Mouse (Mus musculus): ENCODE measurements around the gene Col23a1. TPM values are rescaled to one million over a fixed set of nuclear protein-coding genes. Genes with fewer than 3 reads are reported as not detected.
A peak's percentile ranks its signal among the peaks of the same experiment; 100 is the strongest.

The Col23a1 gene
- polyA plus RNA-seq, 1 experiment from 2014 or later = 8.0 TPM

- Histone ChIP-seq H3K27ac (replicated peaks) (no peak overlapping the region), H3K27me3 (peaks cover 13% of the 10 kb centered on the region), H3K4me2 (no peak overlapping the region), H3K4me3 (no peak overlapping the region), H3K4me1 (replicated peaks) (peaks cover 11% of the 10 kb centered on the region), H3K9me3 (no peaks in the 10 kb centered on the region), H3K9ac (no peak overlapping the region), H3K36me3 (no peaks in the 10 kb centered on the region)
- no peak for ATAC-seq (ENCODE audit: low read depth)
- WGBS = 75% methylated on average over 3 of the region's 3 CpGs
Measured at GRCm38 (mm10) chr11:51295742-51296141, 6.0 kb downstream of the Col23a1 start.

- Histone ChIP-seq H3K9me3 (no peaks in the 10 kb centered on the region), H3K27me3 (no peaks in the 10 kb centered on the region), H3K27ac (replicated peaks) (no peak overlapping the region), H3K9ac (no peak overlapping the region), H3K36me3 (no peaks in the 10 kb centered on the region), H3K4me1 (replicated peaks) (peaks cover 6% of the 10 kb centered on the region), H3K4me2 (no peak overlapping the region), H3K4me3 (no peak overlapping the region)
- no peak for ATAC-seq (ENCODE audit: low read depth)
- 88% methylated on average over 4 of the region's 4 CpGs for WGBS
Measured at GRCm38 (mm10) chr11:51298691-51299090, 9.0 kb downstream of the Col23a1 start.

DNA sequence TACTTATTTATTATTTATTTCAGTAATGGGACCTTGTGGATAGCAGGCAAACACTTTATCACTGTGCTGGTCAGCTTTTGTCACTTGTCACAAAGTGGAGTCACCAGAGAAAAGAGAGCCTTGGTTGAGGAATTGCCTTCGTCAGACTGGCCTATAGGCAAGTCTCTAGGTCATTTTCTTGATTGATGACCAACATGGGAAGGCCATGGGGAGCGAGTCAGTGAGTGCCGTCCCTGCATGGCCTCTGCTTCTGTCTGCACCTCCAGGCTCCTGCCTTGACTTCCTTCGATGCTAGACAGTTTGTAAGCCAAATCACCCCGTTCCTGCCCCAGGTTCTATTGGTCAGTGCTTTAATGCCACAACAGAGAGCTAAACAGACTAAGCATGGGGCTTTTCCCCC, 12.7 kb downstream of the Col23a1 start:
- ATAC-seq (ENCODE audit: low read depth) = no peak
- 78% methylated on average over 5 of the region's 5 CpGs for WGBS

DNA sequence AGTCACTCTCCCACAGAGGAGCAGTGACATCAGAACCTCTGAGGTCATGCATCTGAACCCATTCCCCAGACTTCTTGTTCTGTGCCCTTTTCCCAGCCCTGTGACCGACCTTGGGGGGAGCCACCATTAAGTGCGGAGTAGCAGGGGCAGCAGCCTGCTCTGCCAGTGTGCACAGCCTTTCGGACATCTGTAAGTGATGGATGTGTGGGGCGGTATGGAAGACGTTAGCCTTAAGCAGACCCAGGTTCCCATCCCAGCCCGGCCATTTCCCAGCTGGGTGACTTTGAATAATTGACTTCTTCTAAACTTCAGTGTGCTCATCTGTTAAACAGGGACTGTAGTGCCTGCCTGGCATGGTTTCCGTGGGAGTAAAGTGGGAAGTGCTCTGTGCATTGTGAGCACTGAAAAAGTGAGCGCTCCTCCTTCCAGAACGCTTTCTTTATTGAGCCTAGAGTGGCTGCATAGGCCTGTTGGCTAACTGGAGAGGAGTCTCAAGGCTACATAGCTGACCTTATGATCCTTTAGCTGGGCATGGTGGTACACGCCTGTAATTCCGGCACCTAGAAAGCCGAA, 14.3 kb downstream of the Col23a1 start:
- no peaks in the 10 kb centered on the region for H3K27me3 ChIP-seq
- no peaks in the 10 kb centered on the region for H3K9me3 ChIP-seq
- H3K9ac ChIP-seq = no peak overlapping the region
- H3K27ac ChIP-seq (replicated peaks) = no peak overlapping the region
- 63% methylated on average over 12 of the region's 12 CpGs for WGBS
- no peak for ATAC-seq (ENCODE audit: low read depth)
- H3K36me3 ChIP-seq = no peaks in the 10 kb centered on the region
- no peak overlapping the region for H3K4me3 ChIP-seq
- H3K4me1 ChIP-seq (replicated peaks) = 0 out of 2 replicates have a peak, but pooled peaks cover 5% of the 10 kb centered on the region
- H3K4me2 ChIP-seq = no peak overlapping the region

More for the DNA sequence above, 12.7 kb downstream of the Col23a1 start:
- Histone ChIP-seq H3K27me3 (no peaks in the 10 kb centered on the region), H3K27ac (replicated peaks) (no peak overlapping the region), H3K4me1 (replicated peaks) (0 out of 2 replicates have a peak, but pooled peaks cover 5% of the 10 kb centered on the region), H3K4me3 (no peak overlapping the region), H3K9me3 (no peaks in the 10 kb centered on the region), H3K4me2 (no peak overlapping the region), H3K9ac (no peak overlapping the region), H3K36me3 (no peaks in the 10 kb centered on the region)

DNA sequence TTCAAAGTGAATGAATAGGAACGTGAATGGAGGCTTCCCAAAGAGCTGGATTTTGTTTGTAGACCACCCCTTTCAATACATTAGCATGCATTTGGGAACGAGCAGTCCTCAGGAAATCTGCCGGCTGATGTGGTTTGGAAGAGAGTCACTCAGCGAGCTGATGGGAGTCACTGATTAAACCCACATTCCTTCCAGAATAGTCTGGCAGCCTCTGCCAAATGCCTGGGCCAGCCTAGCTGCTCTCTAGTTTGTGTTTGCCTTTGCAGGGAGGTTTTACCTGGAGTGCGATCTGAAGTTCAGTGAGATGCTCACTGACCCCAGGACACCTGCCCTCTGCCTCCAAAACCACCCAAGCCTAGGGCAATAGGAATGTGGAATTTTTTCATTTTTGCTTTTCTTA, 18.6 kb downstream of the Col23a1 start:
- no peak for ATAC-seq (ENCODE audit: low read depth)
- no peaks in the 10 kb centered on the region for H3K36me3 ChIP-seq
- H3K27me3 ChIP-seq = no peaks in the 10 kb centered on the region
- no peak overlapping the region for H3K4me2 ChIP-seq
- no peaks in the 10 kb centered on the region for H3K9me3 ChIP-seq
- H3K4me3 ChIP-seq = no peak overlapping the region
- 0 out of 2 replicates have a peak, but pooled peaks cover 5% of the 10 kb centered on the region for H3K4me1 ChIP-seq (replicated peaks)
- H3K27ac ChIP-seq (replicated peaks) = no peak overlapping the region
- no peak overlapping the region for H3K9ac ChIP-seq
- WGBS = 79% methylated on average over 5 of the region's 5 CpGs

GRCm38 (mm10) chr11:51311846-51312245, 22.1 kb downstream of the Col23a1 start:
- H3K36me3 ChIP-seq = no peaks in the 10 kb centered on the region
- ATAC-seq (ENCODE audit: low read depth) = 0 out of 2 replicates have a peak, but pooled peaks have one; percentile 15
- WGBS = 77% methylated on average over 8 of the region's 8 CpGs
- H3K27ac ChIP-seq (replicated peaks) = 0 out of 2 replicates have a peak overlapping the region, but pooled peaks have one; percentile 11
- no peak overlapping the region for H3K4me2 ChIP-seq
- H3K9me3 ChIP-seq = no peaks in the 10 kb centered on the region
- H3K27me3 ChIP-seq = no peaks in the 10 kb centered on the region
- no peak overlapping the region for H3K9ac ChIP-seq
- no peaks in the 10 kb centered on the region for H3K4me1 ChIP-seq (replicated peaks)
- no peak overlapping the region for H3K4me3 ChIP-seq

DNA sequence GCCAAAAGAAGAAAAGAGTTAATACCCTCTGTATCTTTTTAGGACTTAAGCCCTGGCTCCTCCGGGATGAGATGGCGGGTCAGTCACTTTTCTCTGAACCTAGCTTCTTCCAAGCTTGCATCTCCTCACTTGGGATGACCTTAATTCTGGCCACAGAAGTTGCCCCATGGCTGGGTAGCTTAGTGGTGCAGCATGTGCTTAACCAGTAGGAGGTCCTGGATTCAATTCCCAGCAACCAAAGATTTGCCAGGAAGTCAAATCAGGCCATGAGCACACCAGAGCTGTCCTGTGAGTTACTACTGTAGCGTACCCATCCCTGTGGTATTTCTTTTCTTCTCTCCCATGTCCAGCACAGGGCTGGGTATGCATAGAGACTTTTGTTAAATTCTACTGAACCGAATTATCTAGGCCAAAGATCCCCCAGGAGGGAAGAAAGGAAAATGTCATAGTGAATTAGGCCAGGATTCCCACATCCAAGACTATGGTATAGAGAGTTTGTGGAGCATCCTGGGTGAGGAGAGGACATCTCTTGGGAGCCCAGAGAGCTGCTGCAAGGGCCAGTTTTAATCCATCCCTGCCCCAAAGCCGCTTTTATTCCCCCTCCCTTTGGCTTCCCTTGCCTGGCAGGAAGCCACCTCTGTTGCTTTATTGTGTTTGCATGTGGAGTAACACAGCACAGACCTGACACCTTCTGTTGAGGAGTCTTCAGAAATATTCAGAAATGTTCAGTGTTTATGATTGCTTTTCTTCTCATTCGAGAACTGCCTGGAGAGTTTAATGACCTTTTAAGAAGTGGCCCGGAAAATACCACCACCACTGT, 26.5 kb downstream of the Col23a1 start:
- no peak overlapping the region for H3K27ac ChIP-seq (replicated peaks)
- 82% methylated on average over 7 of the region's 7 CpGs for WGBS
- no peaks in the 10 kb centered on the region for H3K36me3 ChIP-seq
- no peaks in the 10 kb centered on the region for H3K27me3 ChIP-seq
- no peaks in the 10 kb centered on the region for H3K9me3 ChIP-seq
- no peak overlapping the region for H3K4me2 ChIP-seq
- H3K4me3 ChIP-seq = no peak overlapping the region
- ATAC-seq (ENCODE audit: low read depth) = no peak
- H3K4me1 ChIP-seq (replicated peaks) = no peaks in the 10 kb centered on the region
- H3K9ac ChIP-seq = no peak overlapping the region

GRCm38 (mm10) chr11:51320609-51321008, 30.9 kb downstream of the Col23a1 start:
- Histone ChIP-seq H3K27me3 (no peaks in the 10 kb centered on the region), H3K9me3 (no peaks in the 10 kb centered on the region), H3K9ac (no peak overlapping the region), H3K27ac (replicated peaks) (no peak overlapping the region), H3K4me1 (replicated peaks) (no peaks in the 10 kb centered on the region), H3K4me2 (no peak overlapping the region), H3K4me3 (no peak overlapping the region), H3K36me3 (no peaks in the 10 kb centered on the region)
- ATAC-seq (ENCODE audit: low read depth) = no peak

DNA sequence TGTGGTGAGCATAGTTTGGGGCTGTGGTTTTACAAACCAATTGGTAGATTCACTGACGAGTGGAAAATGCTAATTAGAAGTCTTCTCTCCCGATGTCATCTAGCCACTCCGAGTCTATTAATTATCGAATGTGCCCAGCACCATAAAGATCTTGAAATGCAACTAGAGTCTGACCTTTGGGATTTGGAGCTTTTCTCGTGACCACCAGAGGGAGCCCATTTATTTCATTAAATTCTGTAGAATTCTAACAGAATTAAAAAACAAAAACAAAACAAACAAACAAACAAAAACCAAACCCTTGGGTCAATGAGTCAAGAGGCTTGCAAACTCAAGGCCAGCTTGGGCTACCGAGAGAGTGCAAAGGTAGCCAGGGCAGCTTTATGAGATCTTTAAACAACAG, 37.2 kb downstream of the Col23a1 start:
- ATAC-seq (ENCODE audit: low read depth) = no peak
- Histone ChIP-seq H3K4me3 (no peak overlapping the region), H3K4me1 (replicated peaks) (no peaks in the 10 kb centered on the region), H3K4me2 (no peak overlapping the region), H3K9me3 (no peaks in the 10 kb centered on the region), H3K36me3 (no peaks in the 10 kb centered on the region), H3K27me3 (no peaks in the 10 kb centered on the region), H3K27ac (replicated peaks) (no peak overlapping the region), H3K9ac (no peak overlapping the region)
- 58% methylated on average over 6 of the region's 6 CpGs for WGBS

- 87% methylated on average over 12 of the region's 12 CpGs for WGBS
- Histone ChIP-seq H3K4me3 (no peak overlapping the region), H3K9me3 (no peaks in the 10 kb centered on the region), H3K27ac (replicated peaks) (no peak overlapping the region), H3K27me3 (no peaks in the 10 kb centered on the region), H3K9ac (no peak overlapping the region), H3K4me1 (replicated peaks) (no peaks in the 10 kb centered on the region), H3K4me2 (no peak overlapping the region), H3K36me3 (no peaks in the 10 kb centered on the region)
- ATAC-seq (ENCODE audit: low read depth) = no peak
Measured at GRCm38 (mm10) chr11:51328387-51328942, 38.7 kb downstream of the Col23a1 start.

DNA sequence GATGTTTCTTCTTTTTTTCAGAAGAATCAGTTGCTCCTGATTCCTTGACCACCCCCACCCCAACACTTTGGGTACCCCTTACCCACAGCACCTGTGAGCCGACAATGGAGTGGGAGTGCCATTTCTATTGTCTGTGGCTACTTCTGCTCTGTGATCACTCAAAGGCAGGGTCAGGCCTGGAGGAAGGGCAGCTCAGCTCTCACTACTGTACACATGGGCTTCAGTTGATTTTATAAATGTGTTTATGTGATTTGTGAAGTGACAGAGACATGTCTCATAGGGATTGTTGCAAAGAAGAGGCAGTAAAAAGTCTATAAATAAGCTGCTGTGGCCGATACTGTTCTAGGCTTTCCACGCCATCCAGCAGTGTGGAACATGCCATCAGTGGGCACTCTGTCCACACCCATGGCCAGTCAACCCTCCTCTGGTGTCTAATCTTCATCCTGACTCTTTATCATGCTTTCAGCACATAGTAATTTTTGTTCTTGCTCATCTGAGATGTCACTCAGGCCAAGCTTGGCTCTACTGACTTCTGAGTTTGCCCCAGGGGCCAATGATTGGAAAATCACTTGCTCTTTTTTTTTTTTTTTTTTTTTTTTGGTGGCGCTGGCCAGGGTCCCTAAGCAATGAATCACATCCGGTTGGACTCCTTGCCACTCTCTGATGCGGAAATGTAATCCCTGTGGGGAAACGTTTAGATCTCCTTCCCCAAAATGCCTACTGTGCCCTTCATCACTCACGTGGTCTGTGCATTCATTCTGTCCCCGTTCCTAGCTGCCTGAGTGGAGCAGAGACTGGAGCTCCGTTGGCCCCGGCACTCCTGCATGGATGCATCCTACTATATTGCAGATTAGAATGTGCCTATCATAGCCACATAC, 40.4 kb downstream of the Col23a1 start:
- Histone ChIP-seq H3K9me3 (no peaks in the 10 kb centered on the region), H3K27ac (replicated peaks) (no peak overlapping the region), H3K4me3 (no peak overlapping the region), H3K27me3 (no peaks in the 10 kb centered on the region; the same call in 1 of the 2 replicates), H3K4me1 (replicated peaks) (no peaks in the 10 kb centered on the region), H3K9ac (no peak overlapping the region), H3K4me2 (no peak overlapping the region), H3K36me3 (no peaks in the 10 kb centered on the region)
- 80% methylated on average over 11 of the region's 11 CpGs for WGBS
- ATAC-seq (ENCODE audit: low read depth) = no peak

GRCm38 (mm10) chr11:51334017-51334416, 44.3 kb downstream of the Col23a1 start:
- no peak for ATAC-seq (ENCODE audit: low read depth)
- H3K9me3 ChIP-seq = no peaks in the 10 kb centered on the region
- no peaks in the 10 kb centered on the region for H3K4me1 ChIP-seq (replicated peaks)
- 80% methylated on average over 5 of the region's 5 CpGs for WGBS
- no peak overlapping the region for H3K27ac ChIP-seq (replicated peaks)
- H3K9ac ChIP-seq = no peak overlapping the region
- H3K36me3 ChIP-seq = no peaks in the 10 kb centered on the region
- H3K4me2 ChIP-seq = no peak overlapping the region
- no peak overlapping the region for H3K4me3 ChIP-seq
- no peaks in the 10 kb centered on the region; the same call in 1 of the 2 replicates for H3K27me3 ChIP-seq
